Mouse (Mus musculus): ENCODE results near the gene Ncf2.
"Not testable (repeated sequence)": the region's sequence is repeated elsewhere in the genome, so short reads cannot be mapped to it uniquely, and the experiment has no call there.

Ncf2 gene

DNA sequence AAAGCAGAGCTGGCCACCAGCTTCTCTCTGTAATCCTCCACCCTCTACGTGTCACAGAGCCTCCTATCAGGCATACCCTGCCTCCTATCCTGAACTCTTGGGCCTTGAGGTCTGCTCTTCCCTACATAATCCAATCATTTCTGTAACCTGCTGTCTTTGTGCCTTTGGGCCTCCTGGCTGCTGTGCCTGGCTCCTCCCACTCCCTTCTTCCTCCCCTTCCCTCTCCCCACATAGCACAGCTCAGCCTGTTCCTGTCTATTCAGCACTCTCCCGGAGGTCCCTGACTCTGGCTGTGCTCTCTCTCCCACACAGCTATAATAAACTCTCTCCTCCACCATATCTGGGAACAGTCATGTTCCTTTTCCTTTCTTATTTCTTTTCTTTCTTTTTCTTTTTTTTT is at the start of gene Ncf2:
Ncf2 (plus strand) TSS at position 298 of the 400 bp plus-strand sequence.
- no peak for DNase-seq (ENCODE audit: low spot score in 2 of 2)

DNA sequence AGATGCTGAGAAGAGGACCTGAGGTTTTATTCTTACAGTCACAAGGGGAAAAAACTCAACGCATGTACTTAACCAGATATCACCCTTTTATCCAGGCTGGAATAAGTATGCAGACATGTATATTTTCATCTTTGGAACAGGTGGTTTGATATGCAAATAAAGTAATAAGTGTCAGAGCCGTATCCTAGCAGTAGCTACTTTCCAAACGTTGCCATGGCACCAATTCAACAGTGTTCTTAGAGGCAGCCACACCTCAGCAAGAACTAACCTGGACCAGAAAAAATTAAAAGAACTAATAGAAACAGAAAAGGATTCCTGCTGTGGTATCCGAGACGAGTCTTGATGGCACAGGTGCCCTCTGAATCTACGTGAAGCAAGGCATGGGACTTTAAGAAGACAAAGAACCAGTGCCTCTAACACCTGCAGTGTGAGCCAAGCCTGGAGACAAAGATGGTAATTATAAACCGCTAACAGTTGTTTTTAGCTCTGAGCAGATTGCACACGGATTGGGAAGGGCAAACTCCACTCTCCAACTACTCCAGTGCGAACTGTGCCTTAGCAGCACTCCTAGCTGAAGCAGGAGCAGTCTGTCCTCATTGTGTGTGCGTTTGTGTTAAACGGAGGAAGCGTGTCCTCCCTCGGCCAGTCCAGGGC is 49.6 kb upstream of the Ncf2 start, which contains the start of gene Apobec4:
Apobec4 (plus strand) TSS at position 240 of the 654 bp plus-strand sequence.
- DNase-seq (ENCODE audit: low spot score in 2 of 2): peak in 1 of 2 experiments; percentile 52

DNA sequence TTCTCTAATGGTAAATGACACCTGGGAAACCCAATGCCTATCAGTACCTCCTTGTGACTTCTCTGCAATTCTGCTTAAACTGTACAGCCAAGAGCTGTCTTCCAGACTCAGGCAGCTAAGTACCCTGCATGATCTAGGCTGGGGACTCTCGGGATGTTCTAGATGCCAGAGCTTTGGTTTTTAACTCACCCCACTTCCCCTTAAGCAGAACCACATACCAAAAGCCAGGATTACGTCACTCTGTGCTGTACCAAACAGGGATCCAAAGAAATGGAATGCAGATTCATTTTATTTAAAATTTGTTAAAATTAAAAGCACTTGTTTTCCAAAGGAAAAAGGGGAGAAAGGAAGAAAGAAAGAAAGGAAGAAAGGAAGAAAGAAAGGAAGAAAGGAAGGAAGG is 38.2 kb upstream of the Ncf2 start:
- DNase-seq (ENCODE audit: low spot score in 2 of 2): no peak

DNA sequence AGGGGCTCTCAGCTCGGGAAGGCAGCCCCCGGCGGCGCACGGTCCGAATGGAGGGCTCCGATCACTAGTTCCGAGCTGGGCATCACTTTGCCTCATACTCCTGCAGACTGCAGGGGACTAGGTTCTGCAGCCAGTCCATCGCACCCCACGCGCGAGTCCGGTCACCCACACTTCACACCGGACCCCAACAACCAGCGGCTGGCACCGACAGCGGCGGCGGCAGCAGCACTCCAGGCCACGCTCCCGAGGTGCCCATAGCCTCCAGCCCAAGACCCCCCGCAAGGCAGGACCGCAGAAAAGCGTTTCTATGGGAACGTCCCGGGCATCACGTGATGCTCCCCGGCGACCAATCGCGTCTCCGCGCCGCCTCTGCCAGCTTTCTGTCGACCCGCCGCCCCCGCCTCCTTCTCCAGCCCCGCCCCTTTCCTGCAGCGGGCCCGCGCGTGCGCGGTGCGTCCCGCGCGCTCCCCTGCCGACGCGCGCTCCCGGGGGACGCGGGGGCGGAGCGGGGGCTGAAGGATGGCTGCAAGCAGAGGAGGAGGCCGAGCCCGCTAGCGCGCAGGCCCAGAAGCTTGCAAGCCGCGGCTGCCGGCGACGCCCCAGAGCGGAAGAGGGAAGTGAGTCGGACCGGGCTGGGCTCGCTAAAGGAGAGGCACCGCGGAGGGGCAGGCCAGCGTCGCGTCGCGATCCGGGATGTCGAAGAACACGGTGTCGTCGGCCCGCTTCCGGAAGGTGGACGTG is 33.8 kb upstream of the Ncf2 start, which contains the start of the genes Rgl1 and Arpc5:
Rgl1 (minus strand) TSS at position 320 of the 741 bp plus-strand sequence.
Arpc5 (plus strand) TSS at position 511 of the 741 bp plus-strand sequence.
- DNase-seq (ENCODE audit: low spot score in 2 of 2): peak; percentile 95 to 98

DNA sequence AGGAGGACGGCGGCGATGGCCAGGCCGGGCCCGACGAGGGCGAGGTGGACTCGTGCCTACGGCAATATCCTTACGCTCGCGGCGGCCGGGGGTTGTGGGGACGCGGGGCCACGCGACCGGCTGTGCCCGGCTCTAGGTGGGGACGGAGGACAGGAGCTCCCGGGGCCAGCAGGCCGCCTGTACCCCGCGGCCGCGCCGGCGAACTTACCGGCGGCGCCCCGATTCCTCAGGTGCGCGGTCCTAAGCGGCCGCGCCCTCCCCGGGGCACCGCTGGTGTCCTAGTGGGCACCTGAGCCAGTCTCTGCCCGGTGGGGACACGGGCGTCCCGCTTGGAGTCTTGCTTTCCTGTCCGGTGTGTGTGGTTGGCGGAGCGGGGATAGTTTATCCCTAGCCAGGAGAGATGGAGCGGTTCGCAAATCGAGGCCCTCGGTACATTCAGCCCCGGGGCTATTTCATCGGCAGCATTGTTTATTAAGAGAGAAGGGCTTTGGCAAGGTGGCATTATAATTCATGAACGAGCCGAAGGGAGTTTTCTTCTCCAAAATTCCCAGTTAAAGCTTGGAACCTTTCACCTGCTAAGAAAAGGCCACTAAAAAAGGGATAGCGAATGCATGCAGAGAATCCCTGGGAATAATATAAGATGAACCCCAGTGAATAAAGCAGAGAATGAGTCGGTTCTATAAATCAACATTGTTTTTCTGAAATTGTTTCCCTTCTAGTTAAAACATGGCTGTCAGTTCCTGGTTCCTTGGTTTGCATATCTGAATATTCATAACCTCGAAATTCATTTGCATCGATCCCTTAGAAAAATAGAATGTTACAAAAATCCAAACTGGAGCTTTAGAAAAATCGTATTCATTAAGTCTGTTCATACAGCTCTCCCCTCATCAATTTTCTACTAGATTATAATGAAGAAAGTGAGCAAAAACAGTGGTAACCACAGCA is 32.9 kb upstream of the Ncf2 start:
- DNase-seq (ENCODE audit: low spot score in 2 of 2): no peak

DNA sequence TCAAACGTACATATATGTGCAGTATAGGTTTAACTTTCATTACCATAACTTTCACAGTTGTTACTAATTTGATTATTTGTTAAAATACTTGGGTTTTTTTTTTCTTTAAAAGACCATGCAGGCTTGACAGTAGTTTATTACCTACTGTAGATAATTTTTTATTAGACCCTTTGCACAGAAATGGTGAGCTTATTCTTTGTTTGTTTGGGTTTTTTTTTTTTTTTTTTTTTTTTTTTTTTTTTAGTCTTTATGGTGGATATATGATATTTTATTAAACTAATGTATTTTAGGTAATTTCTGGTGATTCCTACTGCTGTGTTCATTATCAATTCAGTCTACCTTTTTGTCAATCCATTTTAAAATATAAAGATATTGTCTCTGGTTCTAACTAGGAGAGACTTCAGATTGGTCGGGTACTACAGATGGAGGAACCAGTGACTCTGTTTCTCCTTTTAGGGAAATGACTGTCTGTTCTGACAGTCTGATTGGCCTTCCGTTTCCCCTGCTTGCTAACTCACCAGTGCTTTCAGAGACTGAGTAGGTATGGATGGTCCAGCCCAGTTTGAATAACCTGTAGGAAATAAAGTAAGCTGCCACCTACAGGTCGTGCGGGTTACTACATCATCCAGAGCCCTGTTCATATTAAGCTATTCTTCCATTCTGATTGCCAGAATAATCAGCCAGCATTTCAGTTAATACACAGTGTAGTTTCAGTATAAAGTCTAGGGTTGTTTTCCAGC is 32.1 kb upstream of the Ncf2 start:
- peak; percentile 78 to 91 for DNase-seq (ENCODE audit: low spot score in 2 of 2)

DNA sequence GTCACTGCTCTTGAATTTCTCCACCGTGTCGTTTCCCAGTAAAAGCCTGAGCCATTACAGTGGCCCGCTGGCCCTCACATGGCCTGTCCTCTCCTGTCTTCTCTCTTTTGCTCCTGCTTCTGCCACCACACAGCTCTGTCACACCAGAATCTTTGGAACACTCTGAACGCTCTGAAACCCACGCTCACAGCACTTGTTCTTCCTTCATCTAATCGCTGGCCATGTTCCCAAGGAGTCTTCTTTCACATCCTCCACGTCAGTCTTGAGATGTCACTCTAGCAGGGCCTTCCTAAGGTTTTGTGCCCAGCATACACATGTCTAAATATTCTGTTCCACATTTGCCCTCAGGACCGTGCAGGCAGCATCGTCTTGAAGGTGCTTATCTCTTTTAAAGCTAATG is 29.0 kb upstream of the Ncf2 start:
- no peak for DNase-seq (ENCODE audit: low spot score in 2 of 2)

DNA sequence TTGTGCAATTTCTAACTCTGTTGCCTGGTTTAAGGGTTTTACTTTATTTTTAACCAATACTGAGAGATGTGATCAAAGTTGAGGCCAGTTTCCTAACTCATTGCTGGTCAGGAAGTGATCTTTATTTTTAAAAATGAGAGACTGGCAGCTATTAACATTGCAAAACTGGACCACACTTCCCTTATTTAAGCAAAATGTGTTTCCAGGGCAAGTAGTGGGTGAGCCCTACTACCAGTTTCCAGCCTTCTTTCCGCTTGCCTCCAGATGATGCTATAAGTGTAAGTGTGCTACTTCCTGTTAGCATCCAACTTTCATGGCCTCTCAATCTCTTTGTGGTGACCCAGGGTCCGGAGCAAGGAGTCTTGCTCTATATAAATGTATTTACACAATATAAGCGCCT is 25.4 kb upstream of the Ncf2 start:
- DNase-seq (ENCODE audit: low spot score in 2 of 2): not testable (repeated sequence)

DNA sequence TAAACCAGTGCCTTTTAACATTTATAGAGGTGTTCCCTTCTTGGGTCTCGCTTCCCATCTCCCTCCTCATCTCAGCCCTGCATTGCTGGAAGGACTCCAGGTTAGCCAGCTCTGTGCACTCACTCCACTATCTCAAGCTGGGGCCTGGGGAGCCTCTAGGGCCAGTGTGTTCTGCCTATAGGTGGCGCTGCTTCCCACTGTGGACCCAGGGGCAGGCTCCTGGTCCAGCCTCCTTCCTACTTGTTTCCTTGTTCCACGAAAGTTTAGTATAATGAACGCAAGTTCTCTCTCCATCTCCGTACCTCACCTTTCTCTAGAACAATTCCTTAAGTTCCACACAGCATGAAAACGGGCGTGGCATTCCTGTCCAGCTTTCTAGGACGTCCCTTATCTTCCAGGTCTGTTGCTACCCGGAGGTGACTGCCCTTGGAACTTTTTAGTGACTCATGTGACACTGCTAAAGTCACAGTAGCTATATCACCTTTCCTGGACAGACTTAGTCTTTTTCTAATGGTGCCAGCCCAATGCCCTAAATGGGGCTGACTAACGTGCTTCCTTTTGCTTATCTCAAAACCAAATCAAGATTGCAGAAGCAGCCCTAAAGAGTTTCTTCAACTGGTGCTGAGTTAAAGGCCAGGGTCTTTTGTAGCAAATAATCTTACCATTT is 20.8 kb upstream of the Ncf2 start:
- DNase-seq (ENCODE audit: low spot score in 2 of 2): peak; percentile 59 to 69

DNA sequence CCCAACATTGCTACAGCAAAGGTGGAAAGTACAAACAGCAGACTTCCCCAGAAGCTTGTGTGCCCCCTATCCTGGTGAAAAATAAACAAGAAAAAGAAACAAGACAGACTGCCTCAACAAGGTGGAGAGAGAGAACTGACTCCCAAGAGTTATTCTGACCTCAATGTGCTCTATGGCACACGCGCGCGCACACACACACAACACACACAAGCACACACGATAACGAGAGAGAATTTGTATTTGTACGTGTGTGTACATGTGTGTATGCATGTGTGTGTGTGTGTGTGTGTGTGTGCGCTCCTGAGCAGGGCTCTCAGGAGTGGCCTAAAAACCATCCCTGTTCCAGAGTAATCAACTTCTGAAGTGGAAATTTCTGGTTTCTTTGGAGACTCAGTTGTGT is 15.4 kb upstream of the Ncf2 start:
- no peak for DNase-seq (ENCODE audit: low spot score in 2 of 2)

DNA sequence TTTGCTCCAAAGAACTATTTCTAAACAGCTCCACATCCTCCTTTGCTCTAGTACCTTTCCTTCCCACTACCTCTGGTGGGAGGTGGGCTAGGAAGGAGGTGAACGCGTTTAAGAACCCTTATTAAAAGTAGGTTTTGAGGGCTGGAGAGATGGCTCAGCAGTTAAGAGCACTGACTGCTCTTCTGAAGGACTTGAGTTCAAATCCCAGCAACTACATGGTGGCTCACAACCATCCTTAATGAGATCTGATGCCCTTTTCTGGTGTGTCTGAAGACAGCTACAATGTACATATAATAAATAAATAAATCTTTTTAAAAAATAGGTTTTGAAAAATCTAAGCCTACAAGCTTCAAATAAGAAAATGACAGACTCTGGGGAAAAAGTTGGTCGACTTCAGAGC is 14.5 kb upstream of the Ncf2 start:
- not testable (repeated sequence) for DNase-seq (ENCODE audit: low spot score in 2 of 2)

DNA sequence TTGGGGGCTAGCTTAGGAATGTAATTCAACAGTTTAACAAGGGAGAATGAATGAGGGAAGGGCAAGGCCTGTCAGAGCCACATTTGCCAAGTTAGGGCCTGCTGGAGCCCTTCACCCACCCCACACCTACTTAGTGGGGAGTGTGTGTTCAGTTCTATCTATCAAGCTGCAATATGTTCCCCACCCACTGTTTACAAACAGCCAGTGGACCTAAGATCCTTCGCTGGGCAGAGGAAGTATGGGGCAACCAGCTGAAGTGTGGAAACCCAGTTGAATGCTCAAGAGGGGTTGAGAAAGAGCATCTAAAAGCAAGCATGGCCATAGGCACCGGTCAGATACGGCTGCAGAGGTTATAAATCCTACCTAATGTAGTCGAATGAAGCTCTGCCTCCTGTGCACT is 13.0 kb upstream of the Ncf2 start:
- no peak for DNase-seq (ENCODE audit: low spot score in 2 of 2)

DNA sequence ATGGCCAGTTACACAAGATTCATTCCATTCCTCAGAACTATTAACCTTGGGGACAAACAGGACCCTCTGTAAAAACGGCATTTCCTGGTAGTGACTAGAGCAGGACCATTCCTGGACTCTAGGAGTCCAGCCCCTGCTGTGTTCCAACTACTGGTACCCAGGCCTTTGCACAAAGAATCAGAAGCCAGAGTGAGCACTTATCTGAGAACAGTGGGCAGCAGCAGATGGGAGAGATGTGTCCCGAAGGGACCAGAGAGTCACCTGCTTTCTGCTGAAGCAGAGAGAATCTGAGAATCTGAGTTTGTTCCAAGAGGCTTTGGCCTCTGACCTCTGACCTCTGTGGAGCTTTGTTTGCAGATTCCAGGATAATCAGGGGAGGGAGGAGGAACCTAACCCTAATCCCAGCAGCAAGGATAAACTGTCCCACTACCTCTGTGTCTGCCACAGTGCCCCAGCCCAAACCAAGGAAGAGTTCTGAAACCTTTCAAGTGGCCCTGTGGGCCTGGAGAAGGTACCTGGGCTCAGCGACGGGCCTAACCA is 11.8 kb upstream of the Ncf2 start:
- DNase-seq (ENCODE audit: low spot score in 2 of 2): no peak

DNA sequence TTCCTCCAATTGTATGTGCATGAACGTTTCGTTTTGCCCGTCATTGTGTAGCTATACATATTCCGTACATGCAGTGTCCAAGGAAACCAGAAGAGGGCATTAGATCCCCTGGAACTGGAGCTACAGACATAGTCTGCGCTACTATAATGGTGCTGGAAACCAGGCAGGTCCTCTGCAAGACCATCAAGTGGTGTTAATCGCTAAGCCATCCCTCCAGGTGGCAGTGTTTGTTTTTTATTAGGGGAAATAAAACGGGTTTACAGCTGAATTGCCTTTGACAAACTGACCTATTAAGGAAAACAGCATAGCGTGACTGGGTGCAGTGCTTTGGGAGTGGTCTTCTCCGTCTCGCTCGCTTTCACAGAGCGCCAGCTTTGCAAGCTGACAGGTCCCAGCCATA is 9.7 kb upstream of the Ncf2 start:
- peak in 1 of 2 experiments; percentile 22 for DNase-seq (ENCODE audit: low spot score in 2 of 2)

DNA sequence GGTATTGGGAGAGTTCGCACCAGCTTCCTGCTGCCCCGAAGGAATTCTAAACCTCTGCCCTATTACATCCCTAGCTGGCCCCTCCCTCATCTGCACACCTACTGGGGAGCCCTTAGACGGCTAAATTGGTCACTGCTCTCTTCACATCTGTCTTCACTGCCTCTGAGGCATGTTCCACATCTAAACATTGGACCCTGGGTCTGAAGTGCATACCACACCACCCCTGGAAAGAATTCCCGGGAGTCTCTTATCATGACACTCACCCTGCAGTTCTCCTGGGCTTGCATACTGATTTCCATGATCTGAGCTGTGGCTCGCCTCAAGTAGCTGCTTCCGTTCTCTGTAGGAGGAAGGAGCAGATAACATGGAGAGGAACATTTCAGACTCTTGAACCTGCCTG is 9.2 kb upstream of the Ncf2 start:
- DNase-seq (ENCODE audit: low spot score in 2 of 2): no peak

DNA sequence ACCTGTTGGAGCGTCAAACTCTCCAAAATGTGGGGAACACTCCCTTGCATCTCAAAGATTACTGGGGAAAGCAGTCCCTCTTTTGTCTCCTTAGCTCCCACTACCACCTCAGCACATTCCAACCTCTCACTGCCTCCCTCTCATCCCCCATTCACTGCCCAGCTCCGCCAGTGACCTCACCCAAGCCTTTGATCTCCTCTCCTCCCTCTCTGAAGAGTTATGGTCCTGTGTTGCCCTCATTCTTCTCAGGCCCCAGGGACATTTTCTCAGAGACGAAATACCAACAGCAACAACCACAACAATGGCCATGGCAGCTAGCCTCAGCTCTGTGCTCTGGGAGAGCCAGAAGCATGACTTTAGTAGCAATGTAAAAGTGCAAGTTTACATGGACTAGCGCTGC is 8.7 kb upstream of the Ncf2 start:
- no peak for DNase-seq (ENCODE audit: low spot score in 2 of 2)

DNA sequence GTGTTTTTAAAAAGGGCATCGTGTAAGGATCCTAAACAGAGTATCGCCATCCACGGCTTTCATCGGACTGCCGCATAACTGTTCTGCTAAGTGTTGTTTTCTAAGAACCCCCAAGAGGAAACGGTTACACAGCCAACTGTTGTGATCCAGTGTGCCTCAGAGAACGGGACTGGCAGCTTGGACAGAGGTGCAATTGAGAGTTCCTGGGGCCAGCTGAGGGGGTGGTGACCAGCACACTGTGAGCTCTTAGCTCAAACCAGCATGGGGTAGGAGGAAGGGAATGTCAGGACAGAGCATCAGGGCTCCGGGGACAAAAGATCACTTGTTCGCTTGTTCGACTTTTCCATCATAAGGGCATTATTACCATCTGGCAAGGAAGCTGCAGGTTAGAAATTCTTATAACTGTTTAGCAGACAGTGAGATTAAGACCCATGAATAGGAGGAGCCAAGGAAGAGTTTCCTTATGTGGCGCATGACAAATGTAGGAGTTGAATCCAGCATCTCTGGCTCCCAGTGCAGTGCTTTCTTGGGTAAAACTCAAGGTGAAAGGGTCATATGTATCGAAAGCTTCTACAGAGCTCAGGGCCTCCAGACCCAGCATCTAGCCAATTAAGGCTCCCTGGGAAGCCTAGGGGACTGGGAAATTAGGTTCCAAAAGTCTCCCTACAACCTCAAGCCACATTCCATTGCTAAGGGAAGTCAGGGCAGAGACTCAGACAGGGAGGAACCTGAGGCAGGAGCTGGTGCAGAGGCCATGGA is 7.1 kb upstream of the Ncf2 start:
- peak in 1 of 2 experiments; percentile 23 for DNase-seq (ENCODE audit: low spot score in 2 of 2)

DNA sequence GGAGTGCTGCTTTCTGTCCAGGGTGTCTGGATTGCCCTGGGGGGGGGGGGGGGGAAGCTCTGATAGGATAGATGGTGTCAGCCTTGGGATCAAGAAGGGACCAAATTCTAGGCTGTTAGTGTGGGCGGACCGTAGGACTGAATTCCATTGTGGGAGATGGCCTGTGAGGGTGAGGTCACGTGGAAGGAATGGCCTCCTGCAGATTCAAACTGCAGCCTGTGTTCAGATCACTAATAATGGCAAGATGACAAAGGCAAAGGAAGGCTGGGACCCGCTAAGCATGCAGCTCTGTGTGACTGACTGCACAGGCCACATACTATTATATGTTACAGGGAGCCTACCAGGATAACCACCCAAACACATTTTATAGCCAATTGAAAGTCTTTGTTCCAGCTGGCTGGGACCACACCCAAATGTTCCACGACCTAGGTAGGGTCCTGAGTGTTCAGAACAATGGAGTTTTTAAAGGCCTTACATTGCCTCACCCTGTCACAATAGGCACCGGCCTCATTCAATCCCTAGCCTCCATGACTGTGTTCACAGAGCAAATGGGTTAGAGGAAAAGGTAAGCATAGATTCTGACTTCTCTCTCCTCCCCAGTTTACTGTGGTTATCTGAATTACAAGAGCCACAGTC is 6.4 kb upstream of the Ncf2 start:
- DNase-seq (ENCODE audit: low spot score in 2 of 2): no peak

DNA sequence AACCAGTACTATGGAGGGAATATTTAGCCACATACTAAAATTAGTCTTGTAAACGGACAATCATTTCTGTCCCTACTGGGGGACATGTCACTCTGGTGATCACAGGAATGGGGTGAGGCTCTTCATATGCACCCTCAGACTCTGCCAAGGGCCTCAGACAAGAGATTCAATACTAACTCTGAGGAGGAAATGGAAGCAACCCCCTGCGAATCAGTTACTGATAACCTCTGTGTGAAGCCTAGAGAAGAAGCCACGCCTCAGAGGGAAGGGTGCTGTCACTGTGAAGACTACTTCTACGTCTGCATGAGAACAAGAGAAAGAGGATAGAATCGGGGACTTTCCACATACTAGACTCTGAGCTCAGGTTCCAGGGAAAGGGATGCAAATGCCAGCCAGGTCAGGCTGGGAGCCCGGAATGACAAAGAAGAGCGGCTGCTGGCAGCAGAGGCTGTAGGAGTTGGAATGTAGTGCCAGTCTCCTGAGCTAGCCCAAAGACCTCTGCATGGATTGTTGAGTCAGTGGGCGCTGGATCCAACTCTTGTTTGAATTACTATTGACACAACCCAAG is 4.2 kb upstream of the Ncf2 start:
- DNase-seq (ENCODE audit: low spot score in 2 of 2): no peak

Data from frontal cortex, postnatal 36 days (tissue).